In genomic region chr4:46872750-46873149, GRCm38 (mm10) we compare ENCODE assay signal across 9 mouse cellular contexts.
"Had no signal": no experiment of that assay in that cellular context is flagged by ENCODE, and none has a peak within 500 bp of the region (broad histone marks: within the 10 kb centered on the region; RNA-seq: fewer than 3 reads in every experiment).

No protein-coding gene starts in this region.

- DNase-seq: kidney, adult 8-10 months; kidney, postnatal 25 days; lung, embryonic 14.5 days; lung, postnatal 10 days; lung, postnatal 4 days; midbrain, embryonic 14.5 days; spleen, adult 18-20 months; thymus, adult 2 months; thymus, postnatal 25 days had no signal
